Mouse (Mus musculus): ENCODE results near the gene Dock1. TPM values are rescaled to one million over a fixed set of nuclear protein-coding genes. Genes with fewer than 3 reads are reported as not detected.

Gene Dock1
- polyA plus RNA-seq, 1 experiment from 2014 or later = 14.0 TPM

DNA sequence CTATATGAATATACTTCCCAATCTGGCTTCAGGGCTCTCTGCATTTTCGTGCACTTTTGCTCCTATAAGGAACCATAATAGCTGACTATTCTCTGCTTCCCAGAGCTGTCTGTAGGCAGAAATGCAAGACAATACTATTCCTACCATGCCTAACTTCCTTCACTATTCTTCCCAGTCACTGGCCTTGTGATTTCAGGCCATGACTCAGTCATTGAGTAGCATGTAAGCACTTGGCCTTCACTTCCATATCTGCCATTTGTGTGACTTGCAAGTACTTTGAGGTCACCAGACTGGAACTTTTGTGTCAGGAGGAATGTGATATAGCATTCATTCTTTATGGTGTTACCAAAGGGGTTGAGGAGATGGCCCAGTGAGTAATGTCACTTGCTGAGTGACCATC lies 439.9 kb downstream of the Dock1 start:
- Histone ChIP-seq H3K4me2 (replicated peaks; ENCODE audit: low read depth, low read length) (no peak overlapping the region), H3K36me3 (ENCODE audit: insufficient read depth, low read length) (peaks cover 4% of the 10 kb centered on the region), H3K27me3 (replicated peaks; ENCODE audit: insufficient read depth, low read length) (no peaks in the 10 kb centered on the region), H3K4me1 (ENCODE audit: insufficient read depth, low read depth, low read length) (no peaks in the 10 kb centered on the region), H3K4me3 (ENCODE audit: low read depth, low read length) (no peak overlapping the region), H3K9ac (replicated peaks; ENCODE audit: low read depth) (no peak overlapping the region), H3K27ac (ENCODE audit: low read length) (no peak overlapping the region), H3K9me3 (ENCODE audit: low read length) (no peaks in the 10 kb centered on the region)
- ATAC-seq (no peak), DNase-seq (ENCODE audit: low spot score) (no peak)
- TF ChIP-seq CTCF (IDR thresholded peaks at IDR 0.05) (no peak), EP300 (IDR thresholded peaks at IDR 0.05) (no peak)
- 88% methylated on average over 1 of the region's 1 CpGs for WGBS

- peak; percentile 41 for DNase-seq (ENCODE audit: low spot score)
Measured at GRCm38 (mm10) chr7:135125296-135126065, 455.0 kb downstream of the Dock1 start.

GRCm38 (mm10) chr7:135132461-135132860 lies 462.0 kb downstream of the Dock1 start:
- H3K9ac ChIP-seq (replicated peaks; ENCODE audit: low read depth) = no peak overlapping the region
- no peak overlapping the region for H3K27ac ChIP-seq (ENCODE audit: low read length)
- 66% methylated on average over 4 of the region's 4 CpGs for WGBS
- no peak for TF ChIP-seq EP300 (IDR thresholded peaks at IDR 0.05)
- 0 out of 2 replicates have a peak, but pooled peaks have one; percentile 6 for ATAC-seq
- H3K4me1 ChIP-seq (ENCODE audit: insufficient read depth, low read depth, low read length) = no peaks in the 10 kb centered on the region
- no peaks in the 10 kb centered on the region for H3K9me3 ChIP-seq (ENCODE audit: low read length)
- DNase-seq (ENCODE audit: low spot score) = no peak
- H3K4me3 ChIP-seq (ENCODE audit: low read depth, low read length) = no peak overlapping the region
- H3K36me3 ChIP-seq (ENCODE audit: insufficient read depth, low read length) = peaks cover 14% of the 10 kb centered on the region; the same call in 1 of the 2 replicates
- H3K4me2 ChIP-seq (replicated peaks; ENCODE audit: low read depth, low read length) = no peak overlapping the region
- H3K27me3 ChIP-seq (replicated peaks; ENCODE audit: insufficient read depth, low read length) = no peaks in the 10 kb centered on the region

More at GRCm38 (mm10) chr7:135125296-135126065, 455.0 kb downstream of the Dock1 start:
- H3K27ac ChIP-seq (ENCODE audit: low read length) = no peak overlapping the region
- no peaks in the 10 kb centered on the region for H3K27me3 ChIP-seq (replicated peaks; ENCODE audit: insufficient read depth, low read length)
- peak; percentile 92 for ATAC-seq
- 64% methylated on average over 10 of the region's 10 CpGs for WGBS
- H3K9me3 ChIP-seq (ENCODE audit: low read length) = no peaks in the 10 kb centered on the region
- no peak overlapping the region for H3K9ac ChIP-seq (replicated peaks; ENCODE audit: low read depth)
- no peak for TF ChIP-seq CTCF (IDR thresholded peaks at IDR 0.05)
- TF ChIP-seq EP300 (IDR thresholded peaks at IDR 0.05) = no peak
- H3K4me1 ChIP-seq (ENCODE audit: insufficient read depth, low read depth, low read length) = no peaks in the 10 kb centered on the region
- H3K36me3 ChIP-seq (ENCODE audit: insufficient read depth, low read length) = 0 out of 2 replicates have a peak, but pooled peaks cover 3% of the 10 kb centered on the region
- no peak overlapping the region for H3K4me3 ChIP-seq (ENCODE audit: low read depth, low read length)
- H3K4me2 ChIP-seq (replicated peaks; ENCODE audit: low read depth, low read length) = no peak overlapping the region

- Histone ChIP-seq H3K36me3 (ENCODE audit: insufficient read depth, low read length) (peaks cover 14% of the 10 kb centered on the region; the same call in 1 of the 2 replicates), H3K4me3 (ENCODE audit: low read depth, low read length) (no peak overlapping the region), H3K27ac (ENCODE audit: low read length) (no peak overlapping the region), H3K4me2 (replicated peaks; ENCODE audit: low read depth, low read length) (no peak overlapping the region), H3K27me3 (replicated peaks; ENCODE audit: insufficient read depth, low read length) (no peaks in the 10 kb centered on the region), H3K9ac (replicated peaks; ENCODE audit: low read depth) (no peak overlapping the region), H3K4me1 (ENCODE audit: insufficient read depth, low read depth, low read length) (no peaks in the 10 kb centered on the region), H3K9me3 (ENCODE audit: low read length) (no peaks in the 10 kb centered on the region)
- TF ChIP-seq CTCF (IDR thresholded peaks at IDR 0.05) (no peak), EP300 (IDR thresholded peaks at IDR 0.05) (no peak)
- ATAC-seq = no peak
- no peak for DNase-seq (ENCODE audit: low spot score)
- WGBS = 79% methylated on average over 12 of the region's 12 CpGs
Measured at GRCm38 (mm10) chr7:135134619-135135018, 464.2 kb downstream of the Dock1 start.

DNA sequence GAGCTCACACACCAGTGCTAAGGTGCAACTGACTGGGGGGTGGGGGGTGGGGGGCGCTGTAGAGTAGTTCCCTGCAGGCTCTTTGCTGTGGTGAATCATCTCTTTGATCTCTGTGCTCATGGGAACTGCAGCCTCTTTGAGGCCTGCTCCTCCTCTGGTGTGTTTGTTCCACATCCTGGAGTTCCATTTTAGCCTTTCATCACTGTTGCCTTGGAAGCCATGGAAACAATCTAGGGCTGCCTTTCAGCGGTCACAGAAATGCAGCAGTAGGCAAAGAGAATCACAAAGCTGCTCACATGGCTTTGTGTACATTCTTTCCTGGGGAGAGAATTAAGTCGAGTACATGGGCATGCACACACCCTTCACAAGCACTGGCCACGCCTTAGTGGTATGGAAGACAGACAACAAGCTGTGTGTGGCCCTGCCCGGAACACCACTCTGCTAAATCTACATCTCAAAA lies 468.7 kb downstream of the Dock1 start:
- 0 out of 2 replicates have a peak, but pooled peaks cover 6% of the 10 kb centered on the region for H3K36me3 ChIP-seq (ENCODE audit: insufficient read depth, low read length)
- ATAC-seq = peak; percentile 88
- H3K27ac ChIP-seq (ENCODE audit: low read length) = no peak overlapping the region
- no peaks in the 10 kb centered on the region for H3K27me3 ChIP-seq (replicated peaks; ENCODE audit: insufficient read depth, low read length)
- no peak overlapping the region for H3K4me2 ChIP-seq (replicated peaks; ENCODE audit: low read depth, low read length)
- no peak; the same call in 1 of the 2 replicates for TF ChIP-seq CTCF (IDR thresholded peaks at IDR 0.05)
- TF ChIP-seq EP300 (IDR thresholded peaks at IDR 0.05) = peak; percentile 55; the same call in 1 of the 2 replicates
- 39% methylated on average over 5 of the region's 5 CpGs for WGBS
- no peaks in the 10 kb centered on the region for H3K4me1 ChIP-seq (ENCODE audit: insufficient read depth, low read depth, low read length)
- peak; percentile 66 for DNase-seq (ENCODE audit: low spot score)
- no peak overlapping the region for H3K4me3 ChIP-seq (ENCODE audit: low read depth, low read length)
- H3K9ac ChIP-seq (replicated peaks; ENCODE audit: low read depth) = no peak overlapping the region
- no peaks in the 10 kb centered on the region for H3K9me3 ChIP-seq (ENCODE audit: low read length)

GRCm38 (mm10) chr7:135144731-135145130 lies 474.3 kb downstream of the Dock1 start:
- 96% methylated on average over 4 of the region's 4 CpGs for WGBS
- Histone ChIP-seq H3K27me3 (replicated peaks; ENCODE audit: insufficient read depth, low read length) (no peaks in the 10 kb centered on the region), H3K9me3 (ENCODE audit: low read length) (no peaks in the 10 kb centered on the region), H3K9ac (replicated peaks; ENCODE audit: low read depth) (no peak overlapping the region), H3K36me3 (ENCODE audit: insufficient read depth, low read length) (peaks cover 17% of the 10 kb centered on the region), H3K4me1 (ENCODE audit: insufficient read depth, low read depth, low read length) (no peaks in the 10 kb centered on the region), H3K4me3 (ENCODE audit: low read depth, low read length) (no peak overlapping the region), H3K27ac (ENCODE audit: low read length) (no peak overlapping the region), H3K4me2 (replicated peaks; ENCODE audit: low read depth, low read length) (no peak overlapping the region)
- ATAC-seq (no peak), DNase-seq (ENCODE audit: low spot score) (no peak)
- no peak for TF ChIP-seq CTCF (IDR thresholded peaks at IDR 0.05)
- no peak for TF ChIP-seq EP300 (IDR thresholded peaks at IDR 0.05)

Data from lung, postnatal 0 days (tissue).